Mouse (Mus musculus): ENCODE measurements at regions not wholly inside any gene's neighbourhood (a gene's known extent, or its start where the extent isn't known, plus 50 kb on each side); places are given as distances from the start of the nearest gene placed in this dataset.

GRCm38 (mm10) chr5:129414960-129415706 is 85.9 kb upstream of the Sfswap start:
- DNase-seq (ENCODE audit: extremely low spot score in 1 of 2, low spot score in 1 of 2), result no peak

GRCm38 (mm10) chr5:129416425-129416824 is 84.6 kb upstream of the Sfswap start:
- DNase-seq (ENCODE audit: extremely low spot score in 1 of 2, low spot score in 1 of 2), result no peak

GRCm38 (mm10) chr5:129417516-129417915 is 83.5 kb upstream of the Sfswap start:
- DNase-seq (ENCODE audit: extremely low spot score in 1 of 2, low spot score in 1 of 2), result no peak

- DNase-seq (ENCODE audit: extremely low spot score in 1 of 2, low spot score in 1 of 2), result no peak
Measured at GRCm38 (mm10) chr5:129420981-129421380, 80.0 kb upstream of the Sfswap start.

GRCm38 (mm10) chr5:129429897-129430296 is 71.1 kb upstream of the Sfswap start:
- DNase-seq (ENCODE audit: extremely low spot score in 1 of 2, low spot score in 1 of 2), result no peak

- DNase-seq (ENCODE audit: extremely low spot score in 1 of 2, low spot score in 1 of 2), result no peak
Measured at GRCm38 (mm10) chr5:129430330-129430729, 70.7 kb upstream of the Sfswap start.

GRCm38 (mm10) chr5:129449931-129450573 is 51.0 kb upstream of the Sfswap start:
- DNase-seq (ENCODE audit: extremely low spot score in 1 of 2, low spot score in 1 of 2), result no peak
